Mouse (Mus musculus) urinary bladder, postnatal 4 days (tissue): Measurements from ENCODE around the gene Sfpq.
"Not testable (repeated sequence)": the region's sequence is repeated elsewhere in the genome, so short reads cannot be mapped to it uniquely, and the experiment has no call there.

Source experiments
- DNase-seq, 2 experiments: peaks; one replicate each; pipeline ENCODE4 v3.0.0; 2021 to 2022; ENCODE audit warnings: low spot score in 2 of 2

Gene Sfpq

DNA sequence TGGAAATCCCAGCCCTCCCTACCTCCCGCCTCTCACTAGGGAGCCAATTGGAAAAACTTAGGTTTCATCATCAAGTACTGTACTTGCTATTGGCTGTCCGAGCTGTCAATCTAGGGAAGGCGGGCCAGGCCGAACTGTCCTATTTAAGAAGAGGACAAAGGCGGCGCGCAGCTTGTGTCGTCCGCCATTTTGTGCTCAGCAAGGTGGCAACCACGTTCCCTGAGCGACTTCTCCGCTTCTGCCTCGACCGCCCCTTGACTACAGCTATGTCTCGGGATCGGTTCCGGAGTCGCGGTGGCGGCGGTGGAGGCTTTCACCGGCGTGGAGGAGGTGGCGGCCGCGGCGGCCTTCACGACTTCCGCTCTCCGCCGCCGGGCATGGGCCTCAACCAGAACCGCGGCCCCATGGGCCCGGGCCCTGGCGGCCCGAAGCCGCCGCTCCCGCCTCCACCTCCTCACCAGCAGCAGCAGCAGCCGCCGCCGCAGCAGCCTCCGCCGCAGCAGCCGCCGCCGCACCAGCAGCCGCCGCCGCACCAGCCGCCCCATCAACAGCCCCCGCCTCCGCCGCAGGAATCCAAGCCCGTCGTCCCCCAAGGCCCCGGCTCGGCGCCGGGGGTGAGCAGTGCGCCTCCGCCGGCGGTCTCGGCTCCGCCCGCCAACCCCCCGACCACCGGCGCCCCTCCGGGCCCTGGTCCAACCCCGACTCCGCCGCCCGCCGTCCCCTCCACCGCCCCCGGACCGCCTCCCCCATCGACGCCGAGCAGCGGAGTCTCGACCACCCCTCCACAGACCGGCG lies at the start of gene Sfpq:
Gene Sfpq (plus strand): TSS at position 174 of the 795 bp plus-strand sequence.
- DNase-seq = peak; percentile 96 to 98

DNA sequence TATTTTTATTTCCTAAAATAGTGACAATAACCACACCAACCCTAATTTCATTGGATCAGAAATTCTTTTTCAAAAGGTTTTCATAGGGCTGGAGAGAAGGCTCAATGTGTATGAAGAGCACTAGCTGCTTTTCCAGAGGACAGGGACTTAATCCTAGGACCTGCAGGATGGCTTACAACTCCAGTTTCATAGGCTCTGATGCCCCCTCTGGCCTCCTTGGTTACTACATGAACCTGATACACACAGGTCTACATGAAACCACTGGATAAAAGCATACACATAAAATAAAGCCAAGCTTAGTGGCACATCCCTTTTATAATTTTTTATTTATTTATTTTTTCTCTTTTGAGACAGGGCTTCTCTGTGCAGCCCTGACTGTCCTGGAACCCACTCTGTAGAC lies 43.7 kb upstream of the Sfpq start:
- DNase-seq = no peak

DNA sequence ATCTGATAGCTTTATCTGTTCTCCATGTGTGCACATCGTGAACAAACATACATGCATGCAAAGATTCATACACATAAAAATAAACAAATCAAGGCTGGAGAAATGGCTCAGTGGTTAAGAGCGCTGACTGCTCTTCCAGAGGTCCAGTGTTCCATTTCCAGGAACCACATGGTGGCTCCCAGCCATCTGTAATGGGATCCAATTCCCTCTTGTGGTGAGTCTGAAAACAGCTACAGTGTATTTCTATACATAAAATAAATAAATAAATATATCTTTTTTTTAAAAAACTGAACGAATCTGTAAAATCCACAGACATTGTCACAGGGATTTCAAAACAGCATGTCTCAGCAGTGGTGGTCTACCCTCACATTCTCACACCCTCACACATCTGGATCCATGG lies 42.4 kb upstream of the Sfpq start:
- no peak for DNase-seq

DNA sequence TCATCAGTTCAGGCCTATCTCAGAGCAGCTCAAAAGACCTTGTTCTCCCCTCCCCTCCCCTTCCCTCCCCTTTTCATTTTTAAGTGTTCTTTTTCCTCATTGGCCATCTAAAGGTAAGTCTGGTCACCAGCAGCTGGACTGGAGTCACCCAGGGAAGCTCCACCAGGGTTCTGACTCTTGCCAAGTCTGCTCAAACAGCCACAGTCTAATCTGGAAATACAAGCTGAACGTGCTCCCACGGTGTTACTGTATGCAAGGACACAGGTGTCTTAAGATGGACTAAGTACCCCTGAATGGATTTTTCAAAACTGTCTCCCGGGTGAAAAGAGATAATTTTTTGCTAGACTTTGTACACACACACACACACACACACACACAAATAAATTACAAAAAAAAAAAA lies 37.8 kb upstream of the Sfpq start:
- DNase-seq = no peak

DNA sequence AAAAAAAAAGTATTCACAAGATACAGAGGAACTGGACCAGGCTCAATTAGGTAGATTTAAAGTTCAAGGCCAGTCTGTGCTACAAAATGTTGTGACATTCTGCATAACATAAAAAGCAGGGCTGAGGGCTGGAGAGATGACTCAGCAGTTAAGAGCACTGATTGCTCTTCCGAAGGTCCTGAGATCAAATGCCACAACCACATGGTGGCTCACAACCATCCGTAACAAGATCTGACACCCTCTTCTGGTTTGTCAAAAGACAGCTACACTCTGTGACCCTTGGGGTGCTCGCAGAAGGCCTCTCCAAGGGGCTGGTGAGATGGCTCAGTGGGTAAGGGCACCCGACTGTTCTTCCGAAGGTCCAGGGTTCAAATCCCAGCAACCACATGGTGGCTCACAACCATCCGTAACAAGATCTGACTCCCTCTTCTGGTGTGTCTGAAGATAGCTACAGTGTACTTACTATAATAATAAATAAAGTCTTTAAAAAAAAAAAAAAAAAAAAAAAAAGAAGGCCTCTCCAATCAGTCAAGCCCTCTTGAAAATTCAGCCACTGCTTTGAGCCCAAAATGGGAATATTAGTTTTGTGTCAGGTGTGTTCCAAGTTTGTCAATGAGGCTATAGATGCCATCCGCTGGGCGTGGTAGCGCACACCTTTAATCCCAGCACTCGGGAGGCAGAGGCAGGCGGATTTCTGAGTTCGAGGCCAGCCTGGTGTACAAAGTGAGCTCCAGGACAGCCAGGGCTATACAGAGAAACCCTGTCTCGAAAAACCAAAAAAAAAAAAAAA lies 37.2 kb upstream of the Sfpq start:
- DNase-seq = not testable (repeated sequence)

DNA sequence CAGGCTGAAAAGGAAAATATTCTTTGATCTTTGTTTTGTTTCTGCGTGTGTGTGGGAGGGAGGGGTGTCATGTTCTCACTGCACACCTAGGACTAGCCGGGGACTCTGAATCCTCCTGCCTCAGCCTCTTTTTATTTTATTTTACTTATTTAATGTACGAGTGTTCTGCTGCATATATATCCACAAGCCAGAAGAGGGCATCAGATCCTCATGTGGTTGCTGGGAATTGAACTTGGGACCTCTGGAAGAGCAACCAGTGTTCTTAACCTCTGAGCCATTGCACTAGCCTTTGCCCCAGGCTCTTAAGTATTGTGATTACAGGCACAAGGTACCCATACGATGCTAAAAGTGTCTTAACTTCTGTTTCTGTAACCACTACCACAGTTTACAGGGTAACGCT lies 34.4 kb upstream of the Sfpq start:
- no peak for DNase-seq

DNA sequence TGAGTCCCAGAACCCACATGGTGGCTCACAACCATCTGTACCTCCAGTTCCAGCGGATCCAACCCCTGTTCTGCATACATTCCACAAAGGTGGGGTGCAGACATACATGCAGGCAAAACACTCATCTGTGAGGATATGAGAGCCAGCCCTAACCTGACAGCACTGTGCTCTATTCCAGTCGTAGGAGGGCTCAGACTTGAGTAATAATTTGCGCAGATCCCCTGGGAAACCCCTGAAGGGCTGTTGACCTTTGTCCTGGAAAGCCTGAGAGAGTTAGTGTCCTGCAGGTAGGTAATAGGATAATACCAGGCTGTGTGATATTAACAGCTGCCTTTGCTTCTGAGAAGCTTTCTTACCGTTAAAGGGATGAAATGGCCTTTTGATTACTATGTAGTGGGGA lies 32.6 kb upstream of the Sfpq start:
- DNase-seq = no peak

DNA sequence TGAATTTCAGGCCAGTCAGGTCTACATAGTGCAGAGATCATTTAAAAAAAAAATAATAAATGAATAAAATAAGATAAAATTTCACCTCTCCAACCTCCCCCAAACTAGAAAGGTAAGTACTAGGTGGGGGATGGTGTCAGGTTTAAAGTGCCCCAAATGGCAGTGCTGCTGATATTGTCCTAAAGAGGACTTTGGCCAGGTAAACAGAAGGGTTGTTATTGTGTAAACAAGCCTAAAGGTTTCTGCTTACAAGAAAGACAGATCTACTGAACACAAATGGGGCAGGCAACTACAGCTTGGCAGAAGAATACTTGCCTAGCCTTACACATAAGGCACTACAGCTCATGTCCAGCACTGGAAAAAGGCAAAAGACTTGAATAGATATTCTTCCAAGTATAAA lies 30.6 kb upstream of the Sfpq start:
- no peak for DNase-seq

DNA sequence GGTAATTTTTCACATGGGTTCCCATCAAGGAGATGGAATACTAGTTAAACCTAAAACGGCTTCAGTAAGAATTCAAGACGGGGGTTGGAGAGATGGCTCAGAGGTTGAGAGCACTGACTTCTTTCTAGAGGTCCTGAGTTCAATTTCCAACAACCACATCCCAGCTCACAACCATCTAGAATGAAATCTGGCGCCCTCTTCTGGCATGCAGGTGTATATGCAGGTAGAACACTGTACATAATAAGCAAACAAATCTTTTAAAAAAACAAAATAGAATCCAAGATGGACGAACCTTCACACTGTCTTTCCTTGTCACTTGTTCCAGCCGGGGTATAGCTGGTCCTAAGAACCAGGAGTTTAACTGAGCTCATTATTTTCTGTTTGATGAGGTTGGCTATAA lies 28.8 kb upstream of the Sfpq start:
- no peak for DNase-seq

DNA sequence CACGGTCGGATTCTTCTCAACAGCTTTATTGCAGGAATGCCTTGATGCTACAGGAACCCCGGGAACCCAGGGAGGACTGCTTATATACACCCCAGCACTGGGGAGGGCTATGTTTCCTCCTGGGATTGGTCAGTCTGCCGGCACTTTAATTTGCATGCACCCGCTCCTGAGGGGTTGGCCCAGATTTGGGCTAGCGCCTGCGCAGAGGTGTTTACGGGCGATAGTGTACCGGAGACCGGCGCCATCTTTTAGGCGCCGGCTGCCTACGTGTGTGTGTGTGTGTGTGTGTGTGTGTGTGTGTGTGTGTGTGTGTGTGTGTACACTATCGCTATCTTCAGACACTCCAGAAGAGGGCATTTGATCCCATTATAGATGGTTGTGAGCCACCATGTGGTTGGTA lies 21.8 kb upstream of the Sfpq start:
- DNase-seq = not testable (repeated sequence)

DNA sequence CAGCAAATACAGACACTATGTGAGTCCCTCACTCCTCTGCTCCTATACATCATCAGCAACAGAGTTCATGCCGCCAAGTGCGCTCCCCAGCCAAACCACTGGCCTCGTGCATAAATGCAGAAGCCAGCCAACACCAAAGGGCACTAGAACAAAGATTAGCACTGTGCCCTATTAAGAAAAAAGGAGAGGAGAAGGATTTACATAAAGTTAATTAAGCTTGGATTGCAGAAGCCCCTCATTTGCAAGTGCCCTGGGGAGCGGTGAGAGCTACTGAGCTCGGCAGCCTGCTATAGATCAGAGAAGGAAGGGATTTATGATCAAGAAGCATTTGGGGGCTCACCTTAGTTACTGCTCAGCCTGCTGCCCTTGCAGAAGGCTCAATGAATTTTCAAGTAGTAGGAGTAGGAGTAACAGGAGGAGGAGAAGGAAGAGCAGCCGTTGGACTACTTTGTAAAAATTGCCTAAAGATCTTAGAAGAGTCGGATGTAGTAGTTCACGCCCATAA lies 20.5 kb upstream of the Sfpq start:
- DNase-seq = no peak

DNA sequence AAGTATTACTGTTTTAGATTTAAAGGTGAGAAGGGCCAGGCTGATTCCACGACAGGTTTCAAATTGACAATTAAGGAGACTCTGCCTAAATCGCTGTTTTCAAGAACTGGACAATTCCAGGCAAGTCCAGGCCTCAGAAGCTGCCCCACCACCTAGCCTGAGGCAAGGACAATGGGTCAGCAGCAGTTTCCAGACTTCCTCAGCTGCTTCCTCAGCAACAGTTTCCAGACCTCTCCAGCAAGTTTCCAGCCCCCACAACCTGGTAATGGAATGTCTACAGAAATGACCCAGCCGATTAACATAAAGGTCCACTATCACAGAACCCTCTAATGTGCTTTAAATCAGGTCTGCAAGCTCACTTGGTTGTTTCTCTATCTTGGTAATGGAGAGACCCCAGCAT lies 16.7 kb upstream of the Sfpq start:
- DNase-seq = no peak

DNA sequence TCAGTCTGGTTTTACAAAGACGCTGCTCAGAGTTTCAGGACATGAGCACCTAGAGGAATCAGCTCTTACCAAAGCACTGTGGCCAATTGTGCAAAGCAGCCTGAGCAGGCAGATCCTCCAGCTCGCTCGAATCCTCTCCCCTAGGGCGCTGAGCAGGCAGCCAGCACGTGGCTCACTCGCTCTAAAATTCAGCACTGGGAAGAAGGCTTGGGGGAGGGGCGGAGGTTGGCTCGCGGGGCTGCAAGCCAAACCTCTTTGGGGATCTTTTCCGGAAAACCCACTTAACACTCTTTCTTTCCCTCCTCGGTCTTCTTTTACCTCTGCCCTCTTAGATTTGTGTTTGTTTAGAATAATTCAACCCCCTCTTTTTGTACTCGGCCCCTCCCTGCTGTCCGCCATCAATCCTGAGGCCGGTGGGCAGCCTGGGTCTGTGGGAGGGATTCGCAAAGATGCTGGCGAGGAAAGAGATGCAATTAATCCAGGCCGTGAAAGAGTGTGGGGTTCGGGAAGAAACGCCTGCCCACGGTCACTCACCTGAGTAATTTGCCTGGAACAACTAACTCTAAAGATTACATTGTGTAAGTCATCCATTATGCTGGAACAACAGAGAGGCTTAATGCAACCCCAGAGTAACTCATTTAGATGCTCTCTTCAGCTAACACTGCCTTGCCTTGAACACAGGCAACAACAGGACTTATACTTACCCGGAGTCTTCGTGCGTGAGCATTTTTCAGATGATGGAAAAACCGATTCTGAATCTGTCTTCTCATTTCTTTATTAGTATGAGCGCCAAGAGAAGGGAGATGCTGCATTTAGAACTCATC lies 15.8 kb upstream of the Sfpq start:
- DNase-seq = no peak

DNA sequence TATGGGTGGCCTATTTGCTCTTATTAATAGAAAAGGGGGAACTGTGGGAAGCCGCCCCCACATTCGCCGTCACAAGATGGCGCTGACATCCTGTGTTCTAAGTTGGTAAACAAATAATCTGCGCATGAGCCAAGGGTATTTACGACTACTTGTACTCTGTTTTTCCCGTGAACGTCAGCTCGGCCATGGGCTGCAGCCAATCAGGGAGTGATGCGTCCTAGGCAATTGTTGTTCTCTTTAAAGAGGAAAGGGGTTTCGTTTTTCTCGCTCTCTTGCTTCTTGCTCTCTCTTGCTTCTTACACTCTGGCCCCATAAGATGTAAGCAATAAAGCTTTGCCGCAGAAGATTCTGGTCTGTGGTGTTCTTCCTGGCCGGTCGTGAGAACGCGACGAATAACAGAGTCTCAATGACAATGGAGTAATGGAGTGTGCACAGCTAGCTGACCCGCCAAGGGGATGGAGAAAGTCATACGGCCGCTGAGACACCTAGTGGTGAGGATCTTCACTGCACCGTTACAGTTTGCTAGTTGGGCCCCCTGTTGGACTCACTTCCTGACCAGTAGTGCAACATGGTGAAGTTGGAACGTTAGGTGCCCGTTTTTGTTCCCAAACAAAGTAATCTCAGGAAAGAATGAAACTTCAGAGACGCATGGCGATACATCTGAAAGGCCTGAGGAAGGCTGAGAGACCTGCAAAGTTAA lies 5.7 kb upstream of the Sfpq start:
- DNase-seq = peak; percentile 68 to 83

DNA sequence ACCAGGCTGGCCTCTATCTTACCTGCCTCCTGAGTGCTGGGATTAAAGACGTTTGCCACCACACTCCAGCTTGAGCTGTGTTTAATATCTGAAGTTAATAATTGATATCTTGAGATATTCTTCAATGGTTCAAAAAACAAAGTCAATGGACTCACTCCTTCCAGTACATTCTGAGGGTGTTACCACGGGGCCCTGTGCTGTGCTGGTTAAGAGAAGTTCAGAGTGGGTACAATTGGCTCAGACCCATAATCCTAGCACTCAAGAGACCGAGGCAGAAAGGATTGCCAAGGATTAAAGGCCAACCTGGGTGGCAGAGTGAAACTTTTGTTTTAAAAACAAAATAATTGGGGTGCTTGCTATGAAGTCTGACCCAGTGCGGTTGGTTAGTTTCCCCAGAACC lies 4.8 kb upstream of the Sfpq start:
- DNase-seq = no peak

DNA sequence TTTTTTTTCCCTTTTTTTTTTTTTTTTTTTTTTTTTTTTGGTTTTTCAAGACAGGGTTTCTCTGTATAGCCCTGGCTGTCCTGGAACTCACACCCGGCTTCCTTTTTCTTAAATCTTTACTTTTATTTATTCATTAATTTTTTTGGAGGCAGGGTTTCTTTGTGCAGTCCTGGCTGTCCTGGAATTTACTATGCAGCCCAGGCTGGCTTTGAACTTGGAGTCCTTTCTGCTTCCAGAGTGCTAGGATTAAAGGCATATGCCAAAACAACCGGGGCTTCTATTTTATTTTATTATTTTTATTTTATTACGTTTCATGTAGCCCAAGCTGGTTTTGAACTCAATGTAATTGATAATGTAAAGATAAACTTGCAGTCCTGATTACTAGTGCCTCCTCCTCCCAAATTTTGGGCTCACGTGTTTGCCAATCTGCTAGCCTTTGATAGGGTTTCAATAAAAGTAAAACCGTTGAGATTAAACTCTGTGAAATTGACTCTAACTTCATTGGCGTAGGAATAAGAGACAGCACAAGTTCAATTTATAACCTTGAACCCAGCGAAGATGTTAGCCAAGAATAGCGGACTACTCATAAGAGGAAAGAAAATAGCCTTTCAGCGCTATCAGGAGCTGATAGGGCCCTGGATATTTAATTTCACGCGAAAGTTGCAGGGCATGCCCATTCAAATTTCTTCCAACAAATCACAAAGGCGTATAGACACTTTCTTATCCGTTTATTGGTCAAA lies 543 bp upstream of the Sfpq start:
- DNase-seq = no peak

DNA sequence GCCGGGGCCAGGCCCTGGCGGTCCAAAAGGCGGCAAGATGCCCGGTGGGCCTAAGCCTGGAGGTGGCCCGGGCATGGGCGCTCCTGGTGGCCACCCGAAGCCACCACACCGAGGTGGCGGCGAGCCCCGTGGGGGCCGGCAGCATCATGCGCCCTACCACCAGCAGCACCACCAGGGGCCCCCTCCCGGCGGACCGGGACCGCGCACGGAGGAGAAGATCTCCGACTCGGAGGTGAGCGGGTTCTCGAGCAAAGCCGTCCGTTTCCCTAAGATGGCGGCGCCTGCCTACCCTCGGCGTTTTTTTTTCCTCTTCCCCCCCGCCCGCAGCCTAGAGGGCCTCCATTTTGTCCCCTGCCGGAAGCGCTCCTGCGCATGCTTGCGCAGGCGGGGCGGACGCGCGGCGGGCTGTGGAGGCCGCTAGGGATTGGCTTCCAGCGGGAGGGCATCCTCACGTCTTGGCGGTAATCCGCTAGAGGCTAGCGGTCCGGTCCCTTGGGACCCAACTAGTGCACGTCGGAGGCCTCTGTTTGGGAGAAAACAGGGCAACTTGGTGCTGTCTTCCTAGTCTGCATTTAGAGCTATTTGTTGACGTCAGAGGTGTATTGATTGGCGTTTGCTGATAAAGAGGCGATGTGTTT lies 984 bp downstream of the Sfpq start:
- DNase-seq = peak; percentile 86 to 89

DNA sequence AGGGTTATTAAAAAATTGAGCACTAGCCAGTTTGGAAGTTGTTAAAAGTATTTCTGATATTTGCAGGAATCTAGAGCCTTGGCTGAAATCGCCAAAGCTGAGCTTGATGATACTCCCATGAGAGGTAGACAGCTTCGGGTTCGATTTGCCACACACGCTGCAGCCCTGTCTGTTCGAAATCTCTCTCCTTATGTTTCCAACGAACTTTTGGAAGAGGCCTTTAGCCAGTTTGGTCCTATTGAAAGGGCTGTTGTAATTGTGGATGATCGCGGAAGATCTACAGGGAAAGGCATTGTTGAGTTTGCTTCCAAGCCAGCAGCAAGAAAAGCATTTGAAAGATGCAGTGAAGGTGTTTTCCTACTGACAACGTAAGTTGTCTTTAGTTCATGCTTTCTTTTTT lies 2.1 kb downstream of the Sfpq start:
- no peak for DNase-seq

DNA sequence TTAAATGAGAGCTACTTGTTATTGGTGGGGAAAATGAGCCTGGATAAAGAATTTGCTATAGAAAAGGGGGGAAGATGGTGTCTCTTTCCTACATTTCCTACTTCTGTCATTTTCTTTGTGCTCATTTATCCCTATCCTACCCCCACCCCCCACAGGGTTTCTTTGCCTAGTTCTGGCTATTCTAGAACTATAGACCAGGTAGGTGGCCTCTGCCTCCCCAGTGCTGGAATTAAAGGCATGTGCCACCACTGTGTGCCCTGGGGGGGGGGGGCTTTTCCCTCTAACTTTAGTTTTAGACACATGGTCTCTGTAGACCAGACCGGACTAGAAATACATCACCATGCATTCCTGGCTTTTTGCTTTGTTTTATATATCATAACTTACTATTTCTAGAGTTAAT lies 3.1 kb downstream of the Sfpq start:
- no peak for DNase-seq

DNA sequence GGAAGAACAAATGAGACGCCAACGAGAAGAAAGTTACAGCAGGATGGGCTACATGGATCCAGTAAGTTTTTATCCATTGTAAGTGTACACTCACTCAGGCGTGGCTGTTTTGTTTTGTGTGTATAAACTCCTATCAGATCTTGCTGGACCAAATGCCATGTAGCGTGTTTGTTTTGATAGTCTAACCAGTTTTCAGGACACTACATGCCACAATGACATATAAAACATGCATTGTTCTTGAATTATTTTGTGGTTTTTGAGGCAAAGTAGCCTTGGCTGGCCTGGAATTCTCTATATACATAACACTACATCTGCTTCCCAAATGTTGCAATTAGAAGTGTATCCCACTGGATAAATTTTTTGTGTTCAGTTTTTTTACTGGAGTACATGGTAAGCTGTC lies 5.7 kb downstream of the Sfpq start:
- DNase-seq = no peak
